Mouse (Mus musculus) megakaryocyte progenitor cell, adult 5-6 weeks (primary cell): ENCODE measurements around the gene Trak1. TPM values are rescaled to one million over a fixed set of nuclear protein-coding genes. Genes with fewer than 3 reads are reported as not detected.
A peak's percentile ranks its signal among the peaks of the same experiment; 100 is the strongest.

Source experiments
- ATAC-seq: replicated peaks from 2 replicates; pipeline ENCODE4 v1.8.0; 2016; ENCODE audit warnings: mild to moderate bottlenecking, moderate TSS enrichment, inconsistent platforms; ENCODE audit not compliant: poor library complexity
- total RNA-seq, 2 experiments: library from RNA; stranded (forward) in 1 of 2; stranded (reverse) in 1 of 2; fragments of 157-497, 149-512 nt in 1 of 2; fragments of 200-1000 nt in 1 of 2; gene quantifications; 2 replicates each; pipeline versions ENCODE4 v1.2.3 to v1.2.4; 2015 to 2017

Gene Trak1
- total RNA-seq, 2 experiments from 2014 or later: 24.0 to 30.2 TPM

GRCm38 (mm10) chr9:121344344-121344743 is 47.0 kb downstream of the Trak1 start:
- no peak for ATAC-seq

- ATAC-seq: no peak
Measured at GRCm38 (mm10) chr9:121345427-121346130, 48.3 kb downstream of the Trak1 start.

- no peak for ATAC-seq
Measured at GRCm38 (mm10) chr9:121346635-121347034, 49.3 kb downstream of the Trak1 start.

GRCm38 (mm10) chr9:121347981-121348380 is 50.7 kb downstream of the Trak1 start:
- no peak for ATAC-seq

GRCm38 (mm10) chr9:121348476-121348875 is 51.2 kb downstream of the Trak1 start:
- no peak for ATAC-seq

- no peak for ATAC-seq
Measured at GRCm38 (mm10) chr9:121349111-121349510, 51.8 kb downstream of the Trak1 start.

- ATAC-seq: no peak
Measured at GRCm38 (mm10) chr9:121350601-121351000, 53.3 kb downstream of the Trak1 start.

- no peak for ATAC-seq
Measured at GRCm38 (mm10) chr9:121351388-121352078, 54.2 kb downstream of the Trak1 start.

GRCm38 (mm10) chr9:121352131-121352606 is 54.9 kb downstream of the Trak1 start:
- ATAC-seq: peak; percentile 77

GRCm38 (mm10) chr9:121352726-121353125 is 55.4 kb downstream of the Trak1 start:
- no peak for ATAC-seq

- ATAC-seq: peak; percentile 71
Measured at GRCm38 (mm10) chr9:121354792-121355390, 57.6 kb downstream of the Trak1 start.

GRCm38 (mm10) chr9:121355431-121356141 is 58.3 kb downstream of the Trak1 start:
- no peak for ATAC-seq

- ATAC-seq: no peak
Measured at GRCm38 (mm10) chr9:121357102-121357501, 59.8 kb downstream of the Trak1 start.

- no peak for ATAC-seq
Measured at GRCm38 (mm10) chr9:121357582-121358275, 60.4 kb downstream of the Trak1 start.

- no peak for ATAC-seq
Measured at GRCm38 (mm10) chr9:121358418-121358817, 61.1 kb downstream of the Trak1 start.

GRCm38 (mm10) chr9:121359266-121359972 is 62.1 kb downstream of the Trak1 start:
- no peak for ATAC-seq

- ATAC-seq: peak; percentile 78
Measured at GRCm38 (mm10) chr9:121360327-121360954, 63.1 kb downstream of the Trak1 start.

GRCm38 (mm10) chr9:121361010-121361409 is 63.7 kb downstream of the Trak1 start:
- ATAC-seq: peak; percentile 83

GRCm38 (mm10) chr9:121363932-121364331 is 66.6 kb downstream of the Trak1 start:
- no peak for ATAC-seq
